Mouse (Mus musculus): ENCODE results near the gene Sppl3.

Sppl3 gene

DNA sequence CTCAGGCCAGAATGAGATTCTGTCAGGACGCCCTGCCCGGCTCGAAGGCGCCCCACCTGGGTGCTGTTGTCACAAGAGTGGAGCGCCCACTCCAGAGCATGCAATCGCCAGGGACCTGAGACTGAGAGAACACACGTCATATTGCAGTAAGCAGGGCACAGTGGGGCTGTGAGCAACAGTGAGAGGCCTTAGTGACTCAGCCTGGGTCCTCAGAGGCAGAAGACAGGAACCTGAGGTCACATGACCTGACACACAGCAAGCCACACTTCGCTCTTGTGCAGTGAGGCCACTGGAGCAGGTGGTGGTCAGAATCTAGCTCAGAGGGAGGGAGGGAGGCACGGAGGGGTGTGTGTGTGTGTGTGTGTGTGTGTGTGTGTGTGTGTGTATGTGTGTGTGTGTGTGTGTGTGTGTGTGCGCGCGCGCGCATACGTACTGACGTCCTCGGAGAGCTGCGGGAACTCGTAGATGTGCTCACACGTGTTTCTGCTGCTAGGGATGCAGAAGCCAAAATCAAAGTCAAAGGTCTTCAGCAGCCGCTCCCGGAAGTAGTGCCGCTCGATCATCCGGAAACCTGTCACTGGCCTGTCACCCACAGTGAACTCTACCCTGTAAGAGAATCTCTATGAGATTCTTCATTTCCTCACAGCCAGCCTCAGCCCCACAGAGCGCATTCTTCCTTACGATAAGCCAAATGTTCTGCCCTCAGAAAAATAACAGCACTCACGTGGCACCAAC is 115.8 kb downstream of the Sppl3 start:
- DNase-seq = peak in 1 of 2 experiments; percentile 19

DNA sequence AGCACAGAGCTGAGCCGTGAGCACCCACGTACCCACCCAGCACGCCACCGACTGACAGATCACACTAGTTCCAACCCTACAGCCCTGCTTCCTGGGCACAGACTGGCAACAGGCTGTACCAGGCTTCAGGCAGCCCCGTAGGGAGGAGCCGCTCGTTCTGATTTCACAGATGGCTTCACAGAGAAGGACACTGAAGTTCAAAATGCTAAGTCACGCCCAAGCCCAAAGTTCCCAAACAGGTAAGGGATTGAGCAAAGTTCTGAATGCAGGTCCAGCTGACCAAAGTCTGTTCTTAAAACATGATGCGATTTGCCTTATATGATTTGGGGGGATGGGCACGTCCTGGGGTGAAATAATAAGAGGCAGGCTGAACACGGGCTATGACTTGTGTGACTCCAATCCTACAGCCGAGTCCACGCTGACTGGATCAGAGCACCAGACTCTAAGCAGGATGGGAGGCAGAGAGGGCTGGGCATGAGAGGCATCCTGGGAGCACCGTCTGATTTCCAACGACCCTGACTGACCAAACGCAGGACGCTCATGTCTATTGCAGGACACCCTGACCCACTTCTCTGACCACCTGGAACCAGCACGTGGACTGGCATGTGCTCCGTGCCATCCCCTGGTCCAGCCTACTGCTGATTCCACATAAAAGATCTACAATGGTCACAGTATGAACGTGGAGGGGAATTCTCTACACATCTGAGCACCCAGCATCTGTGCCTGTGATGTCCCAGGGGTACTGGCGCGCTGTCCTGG is 116.7 kb downstream of the Sppl3 start:
- DNase-seq = no peak

DNA sequence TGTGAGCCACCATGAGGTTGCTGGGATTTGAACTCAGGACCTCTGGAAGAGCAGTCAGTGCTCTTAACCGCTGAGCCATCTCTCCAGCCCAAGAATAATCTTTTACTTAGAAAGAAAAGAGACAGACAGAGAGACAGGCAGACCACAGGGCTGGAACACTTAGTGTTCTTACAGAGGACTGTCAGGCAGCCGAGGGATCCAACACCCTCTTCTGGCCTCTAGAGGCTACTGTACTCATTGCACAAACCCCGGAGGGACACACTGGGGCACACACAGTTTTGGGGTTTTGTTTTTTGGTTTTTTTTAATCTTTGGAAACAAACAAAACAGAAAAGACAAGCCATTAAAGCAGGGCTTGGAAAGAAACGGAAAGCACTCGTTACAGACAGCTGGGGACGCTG is 118.4 kb downstream of the Sppl3 start:
- no peak for DNase-seq

DNA sequence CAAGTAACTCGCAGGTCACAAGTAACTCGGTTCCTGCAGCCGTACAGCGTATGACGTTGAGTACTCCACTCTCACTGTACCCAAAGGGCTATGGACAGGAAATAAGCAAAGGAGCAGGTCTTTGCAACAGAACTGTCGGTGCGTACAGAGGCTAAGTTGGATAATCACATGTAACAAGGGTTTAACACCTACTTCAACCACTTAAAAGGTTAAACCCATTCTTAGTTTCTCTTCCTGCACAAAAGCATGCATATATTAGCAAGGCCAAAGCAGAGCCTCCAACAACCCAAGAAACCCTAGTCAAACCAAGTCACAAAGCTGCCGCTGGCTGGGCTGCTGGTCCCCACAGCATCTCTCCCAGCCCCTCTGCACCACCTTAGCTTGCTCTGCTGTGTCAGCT is 121.5 kb downstream of the Sppl3 start:
- DNase-seq = no peak

DNA sequence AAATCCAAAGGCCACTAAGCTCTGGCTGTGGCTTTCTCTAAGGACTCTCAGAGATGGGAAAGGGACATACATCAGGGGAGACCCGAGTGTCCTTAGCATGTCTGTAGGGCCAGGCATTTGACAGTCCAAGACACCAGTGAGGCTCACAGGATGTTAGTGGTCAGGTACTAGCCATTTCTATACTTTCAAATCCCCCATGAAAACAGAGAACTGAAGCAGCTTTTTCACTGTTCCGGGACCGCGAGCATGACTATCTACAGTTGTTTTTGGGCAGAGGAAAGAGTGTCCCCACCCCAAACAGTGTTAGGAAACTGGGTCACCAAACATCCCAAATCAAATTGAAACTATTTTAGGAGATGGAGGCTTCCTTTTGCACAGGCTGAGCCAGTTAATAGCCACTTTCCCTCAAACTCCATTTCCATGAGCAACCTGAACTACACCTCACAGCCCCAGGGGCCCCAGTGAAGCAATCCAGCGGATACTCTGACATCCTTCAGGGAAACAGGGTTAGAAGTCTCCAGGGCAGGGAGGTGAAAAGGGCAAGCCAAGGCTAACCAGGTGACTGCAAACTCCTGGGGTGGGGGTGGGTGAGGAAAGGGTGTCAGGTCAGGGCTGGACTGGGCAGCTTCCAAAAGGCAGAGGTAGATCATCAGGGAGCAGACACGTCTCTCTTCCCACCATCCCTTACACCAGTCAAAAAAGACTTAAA is 122.6 kb downstream of the Sppl3 start:
- DNase-seq = no peak

DNA sequence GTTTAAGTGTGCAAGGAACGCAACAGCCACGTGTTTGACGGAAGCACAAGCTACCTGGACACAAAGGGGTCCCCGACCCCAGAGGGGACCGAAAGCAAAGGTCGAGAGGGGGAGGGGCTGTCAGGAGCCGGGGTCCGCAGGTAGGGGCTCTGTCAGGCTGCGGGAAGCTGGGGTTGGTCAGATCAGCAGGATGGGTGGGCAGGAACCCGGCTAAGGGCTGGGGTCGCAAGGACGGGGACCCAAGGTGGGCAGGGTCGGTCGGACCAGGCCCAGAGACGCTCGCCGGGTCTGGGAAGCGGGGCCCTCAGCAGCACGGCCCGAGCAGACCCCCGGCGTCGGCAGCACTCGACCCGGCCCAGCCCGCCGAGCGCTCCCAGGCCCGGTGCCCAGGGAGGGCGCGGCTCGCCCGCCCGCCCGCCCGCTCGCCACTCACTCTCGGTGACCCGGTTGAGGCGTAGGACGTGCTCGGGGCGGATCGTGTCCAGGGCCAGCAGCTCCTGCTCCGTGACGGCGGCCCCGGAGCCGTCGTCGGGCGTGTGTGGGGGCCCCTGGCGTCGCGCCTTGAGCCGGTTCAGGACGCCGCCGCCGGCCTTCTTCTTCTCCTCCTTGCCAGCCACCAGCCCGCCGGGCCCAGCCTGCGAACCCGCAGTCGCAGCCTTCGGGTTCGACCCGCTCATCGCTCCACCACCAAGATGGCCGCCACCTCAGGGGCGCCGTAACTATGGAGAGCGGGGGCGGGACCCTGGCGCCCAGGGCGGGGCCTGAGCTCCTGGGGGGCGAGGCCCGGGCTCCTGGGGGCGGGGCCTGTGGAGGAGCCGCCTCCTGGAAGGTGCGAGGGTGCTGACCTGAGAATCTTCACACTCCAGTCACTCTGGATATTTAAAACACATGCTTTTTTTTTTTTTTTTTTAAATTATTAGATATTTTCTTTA is 123.6 kb downstream of the Sppl3 start, which contains the start of gene Unc119b:
Gene Unc119b, minus strand, starts transcription at position 742 of the 932 bp plus-strand sequence.
- DNase-seq = peak; percentile 94 to 96

DNA sequence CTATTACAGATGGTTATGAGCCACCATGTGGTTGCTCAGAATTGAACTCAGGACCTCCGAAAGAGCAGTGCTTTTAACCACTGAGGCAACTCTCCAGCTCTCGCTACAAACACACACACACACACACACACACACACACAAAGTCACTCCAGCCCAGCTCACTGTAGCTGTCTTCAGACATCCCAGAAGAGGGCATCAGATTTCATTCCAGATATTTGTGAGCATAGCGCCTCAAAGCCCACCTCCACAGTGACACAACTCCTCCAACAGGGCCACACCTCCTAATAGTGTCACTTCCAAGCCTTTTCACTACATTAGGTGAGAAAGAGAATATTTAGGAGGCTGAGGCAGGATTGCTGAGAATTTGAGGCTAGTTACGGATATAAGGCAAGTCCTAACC is 128.2 kb downstream of the Sppl3 start:
- no peak for DNase-seq

DNA sequence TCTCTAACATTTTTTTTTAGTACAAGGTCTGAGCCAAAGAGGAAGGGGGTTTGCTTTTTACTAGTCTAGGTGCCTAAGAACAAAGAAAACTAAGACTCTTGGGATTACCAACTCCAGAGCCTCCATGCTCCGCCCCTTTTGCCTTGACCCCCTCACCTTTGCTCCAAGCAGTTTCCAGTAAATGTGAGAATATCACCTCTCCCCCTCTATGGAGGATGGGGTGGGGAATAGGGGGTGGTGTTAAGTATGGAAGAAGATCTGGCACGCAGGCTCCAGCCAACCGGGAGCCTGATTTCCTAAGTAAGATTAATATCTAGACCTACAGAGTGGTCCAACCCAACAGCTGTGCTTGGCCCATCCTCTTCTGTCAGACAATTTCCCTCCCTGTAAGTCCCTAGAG is 129.8 kb downstream of the Sppl3 start:
- DNase-seq = no peak

DNA sequence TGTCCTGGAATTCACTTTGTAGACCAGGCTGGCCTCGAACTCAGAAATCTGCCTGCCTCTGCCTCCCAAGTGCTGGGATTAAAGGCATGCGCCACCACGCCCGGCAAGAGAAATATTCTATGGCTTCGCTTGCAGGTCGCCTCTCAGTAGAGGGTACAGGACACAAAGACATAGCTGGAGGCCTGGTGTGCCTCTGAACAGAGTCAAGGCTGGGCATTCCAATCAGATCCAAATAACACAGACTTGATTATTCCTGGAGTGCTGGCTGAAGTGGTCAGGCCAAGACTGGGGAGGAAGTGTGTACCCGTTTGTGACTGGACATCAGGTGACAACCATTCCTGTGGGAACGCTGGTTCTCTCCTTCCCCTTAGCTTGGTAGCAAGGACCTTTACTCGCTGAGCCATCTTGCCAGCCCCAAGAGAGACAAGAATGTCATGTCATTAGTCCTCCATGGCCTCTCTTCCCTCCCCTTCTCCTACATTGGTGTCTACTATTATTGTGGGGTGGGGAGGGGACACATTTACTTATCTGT is 131.3 kb downstream of the Sppl3 start:
- no peak for DNase-seq

DNA sequence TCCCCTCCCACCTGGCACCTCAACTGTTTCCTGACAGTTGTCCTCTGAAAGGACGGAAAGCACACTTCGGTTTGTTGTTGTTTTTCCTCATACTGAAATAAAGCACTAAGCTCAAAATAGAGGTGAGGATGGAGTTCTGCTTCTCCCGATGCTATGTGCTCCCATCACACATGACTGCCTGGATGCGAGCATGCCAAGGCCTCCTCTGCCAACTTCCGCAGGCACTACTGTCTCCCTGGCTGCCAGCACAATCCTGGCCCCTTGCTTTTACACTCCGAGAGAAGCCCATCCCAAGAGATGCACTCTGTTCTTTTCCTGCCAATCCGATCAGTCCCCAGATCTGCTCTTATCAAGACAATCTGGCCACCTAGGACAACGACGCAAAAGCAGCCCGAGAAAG is 132.6 kb downstream of the Sppl3 start:
- peak; percentile 87 to 89 for DNase-seq

DNA sequence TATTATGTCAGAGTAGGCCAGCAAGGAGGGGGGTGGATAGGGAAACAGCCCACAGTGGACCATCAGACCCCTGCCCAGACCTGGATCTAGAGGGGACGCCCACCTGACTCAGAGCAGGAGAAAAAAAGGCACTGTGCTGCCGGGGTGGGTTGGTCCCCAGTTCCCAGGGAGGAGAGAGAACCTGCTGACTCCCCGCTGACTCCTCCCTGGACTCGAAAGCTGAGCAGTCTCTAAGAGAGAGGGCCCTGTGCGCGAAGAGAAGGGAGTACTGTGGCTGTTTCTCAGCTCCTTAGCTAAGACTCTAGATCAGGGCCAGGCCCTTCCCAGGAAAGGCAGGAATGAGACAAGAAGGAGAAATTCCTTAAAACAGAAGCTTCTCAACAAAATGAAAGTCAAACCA is 133.5 kb downstream of the Sppl3 start:
- no peak for DNase-seq

DNA sequence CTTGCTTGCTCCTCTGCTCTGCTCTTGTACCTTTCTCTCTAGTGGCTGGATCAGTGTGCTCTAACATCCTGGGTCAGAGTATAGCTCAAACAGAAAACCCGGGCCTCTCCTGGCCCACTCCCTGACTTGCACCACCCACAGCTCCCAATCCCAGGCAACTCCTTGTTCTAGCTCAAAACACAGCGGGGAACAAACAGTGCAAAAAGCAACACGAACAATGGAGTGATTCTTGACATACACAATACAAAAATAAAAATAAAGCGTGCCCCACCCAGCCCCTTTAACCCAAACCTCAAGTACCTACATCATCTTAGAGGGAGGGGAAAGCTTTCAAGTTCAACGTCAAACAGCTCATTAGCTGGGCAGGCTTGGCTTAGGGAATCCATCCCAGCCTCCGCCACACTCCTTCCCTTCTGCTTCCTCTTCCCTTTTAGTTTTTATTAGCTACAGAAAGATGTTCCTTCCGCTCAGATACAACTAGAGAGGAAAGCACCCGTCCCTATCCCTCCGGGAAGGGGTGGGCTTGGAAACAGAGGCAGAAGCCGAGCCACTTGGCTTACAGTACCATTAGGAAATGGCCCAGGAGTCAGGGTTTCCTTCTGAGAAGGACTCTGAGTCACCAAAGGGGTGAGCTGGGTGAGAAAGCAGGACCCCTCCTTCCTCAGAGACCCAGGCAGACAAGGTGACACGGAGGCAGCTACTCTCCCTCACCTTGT is 134.5 kb downstream of the Sppl3 start:
- DNase-seq = no peak

DNA sequence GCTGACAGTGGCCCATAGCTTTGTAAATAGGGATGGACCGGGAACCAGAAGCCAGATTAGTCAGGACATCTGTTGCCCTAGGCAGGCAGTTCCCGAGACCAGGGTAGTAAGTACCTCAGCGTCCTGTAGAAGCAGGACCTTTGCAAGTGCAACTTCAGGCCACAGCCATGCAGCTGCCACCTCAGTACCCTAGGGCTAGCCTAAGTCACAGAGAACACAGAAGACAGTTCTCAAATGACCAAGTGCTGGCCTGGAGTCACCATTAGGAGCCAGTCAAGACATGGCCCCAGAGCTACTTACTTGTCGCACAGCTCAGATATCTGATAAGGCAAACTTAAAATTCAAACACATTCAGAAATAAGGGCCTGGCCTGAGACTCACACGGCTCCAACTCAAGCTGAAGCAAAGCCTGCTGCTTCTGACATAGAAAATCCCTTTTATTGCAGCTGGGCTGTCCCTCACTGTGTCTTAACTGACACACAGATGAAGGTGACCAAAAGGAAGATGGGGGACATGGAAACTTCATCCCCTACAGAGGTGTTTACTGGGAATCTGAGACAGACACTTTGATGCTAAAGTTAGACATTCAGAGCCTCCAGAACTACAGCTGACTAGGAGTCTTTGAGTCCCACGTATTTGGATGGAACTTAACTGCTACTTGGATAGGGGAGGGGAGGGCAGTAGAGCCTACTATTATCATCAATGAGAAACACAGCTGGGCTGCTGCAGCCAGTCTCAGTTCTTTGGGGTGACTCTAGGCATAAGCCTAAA is 135.2 kb downstream of the Sppl3 start:
- DNase-seq = no peak

DNA sequence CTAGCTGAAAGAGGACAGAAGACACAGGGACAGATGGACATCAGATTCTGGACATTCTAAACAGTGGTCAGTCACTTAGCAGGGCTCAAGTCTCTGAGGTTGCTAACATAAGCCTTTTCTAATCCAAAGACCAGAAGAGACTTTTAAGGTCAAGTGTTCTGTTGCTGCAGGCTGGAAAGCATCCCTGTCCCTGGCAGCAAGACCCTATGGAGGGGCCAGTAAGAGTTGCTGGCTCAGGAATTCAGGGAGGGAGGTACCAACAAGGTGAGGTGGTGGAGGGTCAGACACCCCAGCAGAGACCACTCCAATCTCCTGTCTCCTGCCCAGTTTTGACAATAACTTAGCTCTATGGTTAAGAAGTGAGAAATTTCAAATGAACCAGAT is 135.8 kb downstream of the Sppl3 start:
- no peak for DNase-seq

DNA sequence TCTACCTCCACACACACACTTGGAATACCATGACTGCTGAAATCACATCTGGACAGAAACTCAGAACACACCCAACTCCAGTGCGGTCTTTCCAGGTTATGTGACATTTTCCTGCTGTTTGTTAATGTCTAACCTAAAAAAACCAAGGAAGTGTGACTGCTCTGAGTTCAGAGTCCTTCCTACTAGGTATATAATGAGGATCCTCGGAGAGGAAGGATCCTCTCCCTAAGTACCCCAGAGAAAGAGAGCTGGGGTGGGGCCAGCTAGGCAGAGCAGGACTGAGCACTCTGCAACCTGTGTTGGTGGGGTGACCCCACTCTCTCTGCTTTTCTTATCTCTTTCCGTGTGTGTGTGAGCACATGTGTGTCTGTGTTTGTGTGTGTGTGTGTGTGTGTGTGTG is 136.5 kb downstream of the Sppl3 start:
- no peak for DNase-seq

DNA sequence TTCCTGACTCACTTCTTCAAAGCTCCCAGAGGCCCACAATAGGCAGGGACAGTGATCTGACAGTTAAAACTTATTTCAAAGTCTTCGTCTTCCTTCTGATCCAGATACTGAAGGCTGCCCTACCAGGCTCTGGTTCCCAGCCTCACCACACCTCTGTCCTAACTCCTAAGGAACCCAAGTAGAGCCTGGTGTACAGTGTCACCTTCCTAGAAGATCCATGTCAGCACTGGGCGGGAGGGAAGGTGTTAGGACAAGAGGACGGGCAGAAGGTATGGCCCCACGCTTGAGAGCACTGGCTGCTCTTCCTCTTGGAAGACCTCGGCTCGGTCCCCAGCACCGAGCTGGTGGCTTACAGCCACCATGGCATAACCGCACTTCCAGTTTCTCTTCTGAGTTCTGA is 137.4 kb downstream of the Sppl3 start:
- no peak for DNase-seq
